Mouse (Mus musculus) brain, embryonic 14.5 days (tissue): Measurements from ENCODE around the gene Cerk. TPM values are rescaled to one million over a fixed set of nuclear protein-coding genes. Genes with fewer than 3 reads are reported as not detected.

Source experiments
- DNase-seq: peaks from one replicate; pipeline ENCODE4 v3.0.0-alpha.2; 2011; ENCODE audit warnings: low read depth
- CTCF ChIP-seq: fragments of 200-500 bp; IDR thresholded peaks from 2 replicates; pipeline ENCODE4 v1.5.1; 2012; ENCODE audit warnings: inconsistent platforms, mild to moderate bottlenecking, moderate library complexity, borderline replicate concordance; ENCODE audit not compliant: insufficient read depth, insufficient read length; ENCODE audit errors: extremely low read depth
- POLR2A ChIP-seq: fragments of 200-500 bp; IDR thresholded peaks from 2 replicates; pipeline ENCODE4 v1.6.1; 2012; ENCODE audit warnings: mild to moderate bottlenecking, inconsistent platforms, borderline replicate concordance; ENCODE audit not compliant: poor library complexity, insufficient read depth, insufficient read length, severe bottlenecking; ENCODE audit errors: extremely low read depth
- polyA plus RNA-seq: library from polyadenylated mRNA; depleted of rRNA; stranded (reverse); fragments of >200 nt; gene quantifications from 2 replicates; pipeline ENCODE4 v1.2.3, GENCODE M21; 2012; rRNA removed

The Cerk gene
- polyA plus RNA-seq = 27.3 and 32.0 TPM in 2 replicates

GRCm38 (mm10) chr15:86185689-86186569, at the start of gene Cerk:
Gene Cerk, minus strand, starts transcription at chr15:86186141.
- peak; percentile 61; the same call in 1 of the 2 replicates for TF ChIP-seq POLR2A
- TF ChIP-seq CTCF = peak; percentile 52

GRCm38 (mm10) chr15:86234517-86235441, 48.8 kb upstream of the Cerk start:
- no peak for DNase-seq
- no peak for TF ChIP-seq POLR2A
- no peak for TF ChIP-seq CTCF

More at GRCm38 (mm10) chr15:86185689-86186569, at the start of gene Cerk:
- peak; percentile 74 for DNase-seq

- DNase-seq = no peak
- TF ChIP-seq POLR2A (no peak), CTCF (no peak)
Measured at GRCm38 (mm10) chr15:86234001-86234400, 48.1 kb upstream of the Cerk start.

- DNase-seq = peak; percentile 40
- TF ChIP-seq POLR2A (no peak), CTCF (no peak)
Measured at GRCm38 (mm10) chr15:86231831-86232512, 46.0 kb upstream of the Cerk start.

- DNase-seq = no peak
- TF ChIP-seq POLR2A (no peak), CTCF (no peak)
Measured at GRCm38 (mm10) chr15:86231170-86231569, 45.2 kb upstream of the Cerk start.

- no peak for DNase-seq
- no peak for TF ChIP-seq CTCF
- no peak for TF ChIP-seq POLR2A
Measured at GRCm38 (mm10) chr15:86229623-86230022, 43.7 kb upstream of the Cerk start.

GRCm38 (mm10) chr15:86229088-86229487, 43.1 kb upstream of the Cerk start:
- TF ChIP-seq POLR2A = no peak
- no peak for TF ChIP-seq CTCF

GRCm38 (mm10) chr15:86228186-86228585, 42.2 kb upstream of the Cerk start:
- TF ChIP-seq CTCF (peak; percentile 66; the same call in 1 of the 2 replicates), POLR2A (no peak)
- DNase-seq = peak; percentile 57

More at GRCm38 (mm10) chr15:86229088-86229487, 43.1 kb upstream of the Cerk start:
- DNase-seq = no peak

GRCm38 (mm10) chr15:86226968-86227367, 41.0 kb upstream of the Cerk start:
- no peak for TF ChIP-seq POLR2A
- no peak for TF ChIP-seq CTCF
- no peak for DNase-seq

- DNase-seq = no peak
- TF ChIP-seq CTCF (no peak), POLR2A (no peak)
Measured at GRCm38 (mm10) chr15:86226221-86226620, 40.3 kb upstream of the Cerk start.
